Comparison of ENCODE assay signal across 7 mouse cellular contexts in genomic region chr2:103871522-103872276, GRCm38 (mm10).
A peak's percentile ranks its signal among the peaks of the same experiment; 100 is the strongest.
DNase-seq lines count a peak whose midpoint lies in the region; ATAC-seq lines count a peak whose summit lies in the region.

No protein-coding gene starts in this region.

- peaks cover 20% of the 10 kb centered on the region for H3K4me1 ChIP-seq in limb, embryonic 10.5 days
- peaks cover 4% of the 10 kb centered on the region; the same call in 1 of the 2 replicates for H3K4me1 ChIP-seq in midbrain, embryonic 13.5 days (replicated peaks)

- H3K4me2 ChIP-seq in midbrain, embryonic 13.5 days (replicated peaks): no peak overlapping the region

- no peak overlapping the region for H3K9ac ChIP-seq in midbrain, embryonic 13.5 days (replicated peaks)

- H3K36me3 ChIP-seq in limb, embryonic 10.5 days: no peaks in the 10 kb centered on the region
- no peaks in the 10 kb centered on the region for H3K36me3 ChIP-seq in midbrain, embryonic 13.5 days

- no peaks in the 10 kb centered on the region for H3K27me3 ChIP-seq in limb, embryonic 10.5 days (ENCODE audit: low read depth, poor library complexity, severe bottlenecking)
- H3K27me3 ChIP-seq in midbrain, embryonic 13.5 days: no peaks in the 10 kb centered on the region

- intact Hi-C loops in gastrocnemius, postnatal 36 days (cut with DNase I): loop anchor here (1.0 kb wide), 1 partner anchor 112 kb away; no protein-coding TSS in a partner anchor

- WGBS in limb, embryonic 10.5 days: 31% methylated on average over 12 of the region's 12 CpGs
- 25% methylated on average over 12 of the region's 12 CpGs for WGBS in midbrain, embryonic 13.5 days

- no peaks in the 10 kb centered on the region for H3K9me3 ChIP-seq in limb, embryonic 10.5 days (replicated peaks)
- H3K9me3 ChIP-seq in midbrain, embryonic 13.5 days: no peaks in the 10 kb centered on the region

- no peak overlapping the region for H3K27ac ChIP-seq in limb, embryonic 10.5 days
- H3K27ac ChIP-seq in midbrain, embryonic 13.5 days: peak overlapping the region; percentile 51; the same call in 1 of the 2 replicates

- peak; percentile 92 for ATAC-seq in midbrain, embryonic 13.5 days

- H3K4me3 ChIP-seq in limb, embryonic 10.5 days: no peak overlapping the region
- H3K4me3 ChIP-seq in midbrain, embryonic 13.5 days (replicated peaks): no peak overlapping the region

- peak; percentile 88 for DNase-seq in adrenal gland, postnatal 14 days
- DNase-seq in embryo, embryonic 11 days: peak; percentile 88
- DNase-seq in gastrocnemius, postnatal 36 days: peak; percentile 65 to 75
- peak; percentile 79 for DNase-seq in kidney, adult 18-20 months
- peak; percentile 80 for DNase-seq in limb, embryonic 10.5 days (ENCODE audit: low spot score)
- peak; percentile 77 for DNase-seq in skeletal muscle tissue, adult 2 months (ENCODE audit: low read depth, low spot score)
